Mouse (Mus musculus): ENCODE measurements at regions not wholly inside any gene's neighbourhood (a gene's known extent, or its start where the extent isn't known, plus 50 kb on each side); places are given as distances from the start of the nearest gene placed in this dataset.

GRCm38 (mm10) chr9:69656053-69656452, 104.7 kb downstream of the Foxb1 start (continued):
- TF ChIP-seq MXI1 (IDR thresholded peaks at IDR 0.05; ENCODE audit: low read depth, low read length): peak; percentile 27; the same call in 1 of the 2 replicates
- no peak for TF ChIP-seq GABPA (IDR thresholded peaks at IDR 0.05; ENCODE audit: insufficient replicate concordance, low read depth, low read length)
- no peak for TF ChIP-seq USF1 (IDR thresholded peaks at IDR 0.05; ENCODE audit: low read depth, low read length)
- no peak for TF ChIP-seq SIN3A (IDR thresholded peaks at IDR 0.05; ENCODE audit: low read length)
- TF ChIP-seq E2F4 (IDR thresholded peaks at IDR 0.05; ENCODE audit: insufficient replicate concordance, low read depth, low read length): no peak

GRCm38 (mm10) chr9:69652106-69652505, 108.6 kb downstream of the Foxb1 start:
- Histone ChIP-seq H3K4me3 (replicated peaks in 1 of 3; ENCODE audit: low read depth in 2 of 3, low read length in 2 of 3, poor library complexity in 1 of 3) (no peak overlapping the region), H3K9me3 (replicated peaks; ENCODE audit: low read length) (no peaks in the 10 kb centered on the region), H3K79me2 (replicated peaks; ENCODE audit: control insufficient read depth, extremely low read depth, insufficient read depth, poor library complexity, severe bottlenecking) (no peaks in the 10 kb centered on the region), H3K4me1 (ENCODE audit: control insufficient read depth in 1 of 2, insufficient read depth in 2 of 2) (peaks cover 10 to 17% of the 10 kb centered on the region in 2 experiments), H3K27ac (ENCODE audit: insufficient read depth, low read depth) (no peak overlapping the region), H3K4me2 (ENCODE audit: insufficient read depth, low read depth, poor library complexity, severe bottlenecking) (no peak overlapping the region), H3K36me3 (replicated peaks in 1 of 2; ENCODE audit: control insufficient read depth in 1 of 2, insufficient read depth in 1 of 2, low read length in 1 of 2) (no peaks in the 10 kb centered on the region), H3K27me3 (replicated peaks) (no peaks in the 10 kb centered on the region), H3K9ac (ENCODE audit: insufficient read depth, low read depth) (no peak overlapping the region)
- DNase-seq (ENCODE audit: extremely low read depth): no peak
- dilution Hi-C loops (cut with MboI; ENCODE audit: extremely low pct_ligation_motif_present, extremely low pct_unique_long_range_greater_than_20kb, low sequenced_read_pairs): no loop called here
- TF ChIP-seq ELF1 (IDR thresholded peaks at IDR 0.05; ENCODE audit: low read depth, low read length) (no peak), ETS1 (conservative IDR thresholded peaks at IDR 0.05; ENCODE audit: low read depth, low read length) (no peak), GABPA (IDR thresholded peaks at IDR 0.05; ENCODE audit: insufficient replicate concordance, low read depth, low read length) (no peak), POLR2AphosphoS2 (IDR thresholded peaks at IDR 0.05; ENCODE audit: low read depth, low read length) (no peak), KAT2A (IDR thresholded peaks at IDR 0.05; ENCODE audit: insufficient replicate concordance, low read length) (no peak), JUN (IDR thresholded peaks at IDR 0.05; ENCODE audit: insufficient read depth, low read depth, low read length) (no peak), BHLHE40 (IDR thresholded peaks at IDR 0.05; ENCODE audit: low read depth, low read length) (no peak), ZC3H11A (IDR thresholded peaks at IDR 0.05; ENCODE audit: low read depth, low read length) (no peak), RCOR1 (conservative IDR thresholded peaks at IDR 0.05; ENCODE audit: low read depth, low read length) (no peak), TBP (conservative IDR thresholded peaks at IDR 0.05; ENCODE audit: low read depth, low read length) (no peak), MYC (IDR thresholded peaks at IDR 0.05; ENCODE audit: low read depth, low read length) (no peak), E2F4 (IDR thresholded peaks at IDR 0.05; ENCODE audit: insufficient replicate concordance, low read depth, low read length) (no peak), TCF12 (IDR thresholded peaks at IDR 0.05; ENCODE audit: low read depth, low read length) (no peak), CHD2 (IDR thresholded peaks at IDR 0.05; ENCODE audit: low read length) (no peak), PAX5 (IDR thresholded peaks at IDR 0.05; ENCODE audit: low read length) (no peak)
- in situ Hi-C loops (cut with MboI; ENCODE audit: low pct_ligation_motif_present, low pct_unique_long_range_greater_than_20kb, low sequenced_read_pairs): no loop called here

- Histone ChIP-seq H3K27me3 (replicated peaks) (no peaks in the 10 kb centered on the region), H3K9ac (ENCODE audit: insufficient read depth, low read depth) (no peak overlapping the region), H3K36me3 (replicated peaks in 1 of 2; ENCODE audit: control insufficient read depth in 1 of 2, insufficient read depth in 1 of 2, low read length in 1 of 2) (no peaks in the 10 kb centered on the region), H3K4me2 (ENCODE audit: insufficient read depth, low read depth, poor library complexity, severe bottlenecking) (no peak overlapping the region), H3K4me1 (ENCODE audit: control insufficient read depth in 1 of 2, insufficient read depth in 2 of 2) (peaks cover 10 to 12% of the 10 kb centered on the region in 2 experiments), H3K4me3 (replicated peaks in 1 of 3; ENCODE audit: low read depth in 2 of 3, low read length in 2 of 3, poor library complexity in 1 of 3) (no peak overlapping the region), H3K79me2 (replicated peaks; ENCODE audit: control insufficient read depth, extremely low read depth, insufficient read depth, poor library complexity, severe bottlenecking) (no peaks in the 10 kb centered on the region), H3K27ac (ENCODE audit: insufficient read depth, low read depth) (no peak overlapping the region), H3K9me3 (replicated peaks; ENCODE audit: low read length) (no peaks in the 10 kb centered on the region)
- TF ChIP-seq MYC (IDR thresholded peaks at IDR 0.05; ENCODE audit: low read depth, low read length): no peak
- no peak for TF ChIP-seq ETS1 (conservative IDR thresholded peaks at IDR 0.05; ENCODE audit: low read depth, low read length)
- no peak for TF ChIP-seq TCF12 (IDR thresholded peaks at IDR 0.05; ENCODE audit: low read depth, low read length)
- no peak for TF ChIP-seq JUN (IDR thresholded peaks at IDR 0.05; ENCODE audit: insufficient read depth, low read depth, low read length)
- TF ChIP-seq RAD21 (IDR thresholded peaks at IDR 0.05; ENCODE audit: low read depth, low read length): no peak
- no peak for TF ChIP-seq ZC3H11A (IDR thresholded peaks at IDR 0.05; ENCODE audit: low read depth, low read length)
- no peak for TF ChIP-seq UBTF (IDR thresholded peaks at IDR 0.05; ENCODE audit: low read depth, low read length)
- no peak for TF ChIP-seq SMC3 (IDR thresholded peaks at IDR 0.05; ENCODE audit: low read depth, low read length)
- TF ChIP-seq JUND (conservative IDR thresholded peaks at IDR 0.05; ENCODE audit: low read depth, low read length): no peak
- TF ChIP-seq CHD2 (IDR thresholded peaks at IDR 0.05; ENCODE audit: low read length): no peak
- TF ChIP-seq CHD1 (IDR thresholded peaks at IDR 0.05; ENCODE audit: low read depth, low read length): no peak
- TF ChIP-seq EP300 (IDR thresholded peaks at IDR 0.05; ENCODE audit: low read length): no peak
- TF ChIP-seq ELF1 (IDR thresholded peaks at IDR 0.05; ENCODE audit: low read depth, low read length): no peak
- in situ Hi-C loops (cut with MboI; ENCODE audit: low pct_ligation_motif_present, low pct_unique_long_range_greater_than_20kb, low sequenced_read_pairs): no loop called here
- dilution Hi-C loops (cut with MboI; ENCODE audit: extremely low pct_ligation_motif_present, extremely low pct_unique_long_range_greater_than_20kb, low sequenced_read_pairs): no loop called here
- DNase-seq (ENCODE audit: extremely low read depth): no peak
Observed at GRCm38 (mm10) chr9:69651608-69652007, 109.1 kb downstream of the Foxb1 start.

Measured in CH12.LX (cell line).